Mouse (Mus musculus) left cerebral cortex, postnatal 10 days (tissue): Measurements from ENCODE around the gene Hes3. TPM values are rescaled to one million over a fixed set of nuclear protein-coding genes. Genes with fewer than 3 reads are reported as not detected.

Source experiments
- DNase-seq, 2 experiments: peaks; one replicate each; pipeline ENCODE4 v3.0.0; 2021 to 2022; ENCODE audit warnings: low spot score in 2 of 2, mixed read lengths in 1 of 2; ENCODE audit errors: extremely low spot score in 1 of 2
- intact Hi-C: fragments of 180-260 bp; cut with DNase I; formaldehyde crosslinking; loops from one replicate; pipeline ENCODE4 v1.15.1; 2025
- total RNA-seq, 2 experiments: library from RNA; stranded (reverse); gene quantifications; 2 replicates each; pipeline ENCODE4 v1.2.3; 2021

Hes3 gene
- total RNA-seq, 2 experiments from 2014 or later: not detected

DNA sequence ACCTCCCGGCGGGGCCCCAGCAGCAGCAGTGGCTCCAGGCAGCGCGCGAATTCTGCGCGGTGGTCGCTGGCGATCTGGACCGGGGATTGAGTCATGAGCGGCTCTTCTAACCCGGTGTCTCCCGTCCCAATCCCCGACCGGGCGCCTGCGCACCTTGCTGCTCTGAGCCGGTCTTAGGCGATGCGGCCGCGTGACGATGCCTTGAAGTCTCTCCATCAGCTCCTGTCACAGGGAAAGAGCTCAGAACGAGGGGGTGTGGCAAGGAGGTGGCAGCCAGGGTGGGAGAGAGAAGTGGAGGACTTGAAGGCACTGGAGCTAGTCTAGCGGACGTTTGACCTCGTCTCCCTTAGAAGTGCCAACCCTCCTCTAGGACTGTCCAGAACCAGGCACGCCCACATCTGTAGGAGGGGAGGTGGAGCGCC is 21.8 kb upstream of the Hes3 start:
- no peak for DNase-seq
- intact Hi-C loops: no loop called here

- intact Hi-C loops: no loop called here
- no peak for DNase-seq
These were observed 20.7 kb upstream of the Hes3 start for GRCm38 (mm10) chr4:152312186-152312585.

GRCm38 (mm10) chr4:152307542-152307941 is 16.1 kb upstream of the Hes3 start:
- intact Hi-C loops: no loop called here

GRCm38 (mm10) chr4:152305991-152306390 is 14.5 kb upstream of the Hes3 start:
- intact Hi-C loops: no loop called here
- DNase-seq: no peak

More at GRCm38 (mm10) chr4:152307542-152307941, 16.1 kb upstream of the Hes3 start:
- DNase-seq: no peak

DNA sequence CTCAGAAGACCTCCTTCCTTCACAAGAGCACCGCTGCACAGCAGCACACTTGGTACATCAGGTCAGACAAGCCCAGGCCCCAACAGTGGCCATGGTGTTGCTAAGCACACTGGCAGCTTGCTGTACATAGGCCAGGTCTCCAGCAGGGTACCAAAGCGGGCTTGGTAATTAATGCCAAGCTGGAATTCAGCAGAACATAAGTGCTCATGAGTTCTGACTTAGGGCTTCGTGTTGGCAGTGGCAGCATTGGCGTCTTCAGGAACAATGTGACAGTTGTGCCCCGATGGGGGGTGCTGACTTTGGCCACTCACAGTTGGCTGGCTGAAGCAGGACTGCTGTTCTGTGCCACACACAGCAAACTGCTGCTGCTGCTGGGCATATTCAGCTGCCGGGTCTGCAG is 13.2 kb upstream of the Hes3 start:
- DNase-seq: no peak
- intact Hi-C loops: no loop called here

GRCm38 (mm10) chr4:152303172-152303571 is 11.7 kb upstream of the Hes3 start:
- intact Hi-C loops: no loop called here
- no peak for DNase-seq

DNA sequence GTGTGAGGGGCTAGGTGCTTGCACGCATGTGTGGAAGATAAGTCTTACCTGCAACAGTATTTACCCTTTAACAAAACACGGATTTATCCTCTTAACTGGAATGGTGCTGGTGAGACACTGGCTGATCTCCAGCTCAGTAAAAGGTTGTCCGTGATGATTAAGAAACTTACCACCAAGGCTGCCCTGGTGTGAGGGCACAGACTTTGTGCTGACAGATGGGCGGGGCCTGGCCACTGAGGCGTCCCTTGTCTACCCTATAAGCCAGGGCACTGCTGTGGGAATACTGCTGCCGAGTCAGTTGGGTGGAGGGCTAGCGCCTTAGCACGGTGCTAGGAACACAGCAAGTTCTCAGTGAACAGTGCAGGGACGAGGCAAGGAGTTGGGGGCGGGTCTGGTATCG is 10.6 kb upstream of the Hes3 start:
- intact Hi-C loops: no loop called here
- DNase-seq: no peak

DNA sequence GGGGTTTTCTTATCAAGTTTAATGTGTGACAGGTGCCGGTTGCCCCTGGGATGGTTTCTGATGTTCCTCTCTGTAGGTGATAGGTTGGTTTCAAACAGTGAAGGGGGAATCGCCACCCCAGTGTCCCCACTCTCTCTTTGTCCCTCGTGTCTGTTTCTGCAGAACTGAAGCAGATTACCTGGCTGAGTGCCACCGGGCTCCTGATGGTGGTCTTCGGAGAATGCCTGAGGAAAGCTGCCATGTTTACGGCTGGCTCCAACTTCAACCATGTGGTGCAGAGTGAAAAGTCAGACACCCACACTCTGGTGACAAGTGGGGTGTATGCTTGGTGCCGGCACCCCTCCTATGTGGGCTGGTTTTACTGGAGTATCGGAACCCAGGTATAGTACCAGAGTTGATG is 8.9 kb upstream of the Hes3 start:
- no peak for DNase-seq
- intact Hi-C loops: no loop called here

DNA sequence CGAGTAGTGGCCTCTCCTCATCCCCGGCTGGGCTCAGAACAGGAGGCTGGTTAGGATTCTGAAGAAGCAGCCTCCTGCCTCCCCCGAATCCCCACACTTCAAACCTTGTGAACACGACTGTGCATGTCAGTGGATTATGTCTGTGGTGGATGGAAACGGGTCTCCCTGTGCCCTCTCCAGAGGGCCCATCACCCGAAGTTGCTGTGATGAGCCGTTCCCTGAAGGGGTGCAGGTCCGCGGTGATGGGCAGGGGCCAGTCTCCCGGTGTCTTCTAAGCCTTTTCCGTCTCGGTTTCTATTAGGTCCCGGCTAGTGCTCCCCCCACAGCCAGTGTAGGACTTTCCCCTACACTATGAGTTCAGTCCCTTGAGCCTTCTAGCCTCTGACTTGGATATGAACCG is 7.4 kb upstream of the Hes3 start:
- intact Hi-C loops: no loop called here
- DNase-seq: no peak

- peak; percentile 98 to 100 for DNase-seq
These were observed 5.7 kb upstream of the Hes3 start, which contains the start of gene Icmt for GRCm38 (mm10) chr4:152296874-152297861. Gene Icmt, plus strand, starts transcription at chr4:152297227.

GRCm38 (mm10) chr4:152296371-152296770 is 4.9 kb upstream of the Hes3 start:
- DNase-seq: no peak
- intact Hi-C loops: no loop called here

More at GRCm38 (mm10) chr4:152296874-152297861, 5.7 kb upstream of the Hes3 start, which contains the start of gene Icmt:
- intact Hi-C loops: no loop called here

- DNase-seq: no peak
- intact Hi-C loops: no loop called here
These were observed 4.5 kb upstream of the Hes3 start for GRCm38 (mm10) chr4:152295916-152296315.

DNA sequence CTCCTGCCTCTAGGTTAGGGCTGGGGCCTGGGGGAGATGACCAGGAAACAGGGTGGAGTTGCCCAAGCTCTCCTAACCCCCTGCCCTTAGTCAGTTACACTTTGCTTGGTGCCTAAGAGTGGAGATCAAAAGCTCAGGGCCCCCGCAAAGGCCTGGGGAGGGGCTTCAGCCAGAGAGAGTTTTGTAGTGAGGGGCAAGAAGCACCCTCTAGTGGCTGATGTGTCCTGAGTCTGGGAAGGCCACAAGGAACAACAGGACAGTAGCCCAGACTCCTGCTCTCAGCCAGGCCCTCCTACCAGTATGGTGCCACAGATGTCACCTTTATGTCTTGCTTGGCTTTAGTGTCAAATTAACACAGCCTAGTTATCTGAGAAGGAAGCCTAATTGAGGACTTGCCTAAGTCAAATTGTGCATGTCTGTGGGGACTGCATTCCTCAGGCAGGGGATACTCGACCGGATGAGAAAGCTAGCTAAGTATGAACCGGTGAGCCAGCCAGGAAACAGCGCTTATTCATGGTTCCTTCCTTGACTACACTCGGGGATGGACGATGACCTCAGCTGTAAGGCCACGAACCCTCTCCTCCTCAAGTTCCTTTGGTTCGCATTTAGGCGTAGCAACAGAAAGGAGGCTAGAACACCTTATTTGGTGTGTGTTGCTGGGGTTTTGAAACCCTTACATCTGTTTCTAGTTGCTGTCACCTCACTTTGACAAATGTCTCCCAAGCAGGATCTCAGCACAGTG is 2.9 kb upstream of the Hes3 start:
- intact Hi-C loops: no loop called here
- no peak for DNase-seq

- intact Hi-C loops: no loop called here
These were observed 772 bp upstream of the Hes3 start for GRCm38 (mm10) chr4:152292102-152292765.

DNA sequence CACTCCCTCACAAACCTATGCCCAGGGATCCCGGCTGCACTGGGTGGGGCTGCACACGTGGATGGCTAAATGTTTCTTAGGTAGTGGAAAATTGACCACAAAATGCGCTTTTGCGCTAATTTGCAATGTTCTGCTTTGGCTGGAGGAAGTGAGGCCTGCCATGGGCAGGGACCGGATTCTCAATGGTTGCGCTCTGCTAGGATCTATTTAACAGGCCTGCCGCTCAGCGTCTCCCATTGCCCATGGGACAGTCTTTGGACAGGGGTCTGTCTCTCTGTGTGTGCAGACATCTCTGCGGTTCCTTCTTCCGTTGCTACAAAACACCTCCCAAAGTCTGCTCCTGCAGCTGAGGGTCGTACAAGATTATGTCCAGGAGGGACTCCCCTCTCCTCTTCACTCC is 471 bp downstream of the Hes3 start:
- intact Hi-C loops: no loop called here
- no peak for DNase-seq

More at GRCm38 (mm10) chr4:152292102-152292765, 772 bp upstream of the Hes3 start:
- no peak for DNase-seq

- intact Hi-C loops: no loop called here
- no peak for DNase-seq
These were observed 1.1 kb downstream of the Hes3 start for GRCm38 (mm10) chr4:152290385-152290784.

- DNase-seq: no peak
- intact Hi-C loops: loop anchor here (5.0 kb wide), 1 partner anchor 116 kb away; no protein-coding TSS in a partner anchor
These were observed 3.0 kb downstream of the Hes3 start for GRCm38 (mm10) chr4:152288398-152288945.

DNA sequence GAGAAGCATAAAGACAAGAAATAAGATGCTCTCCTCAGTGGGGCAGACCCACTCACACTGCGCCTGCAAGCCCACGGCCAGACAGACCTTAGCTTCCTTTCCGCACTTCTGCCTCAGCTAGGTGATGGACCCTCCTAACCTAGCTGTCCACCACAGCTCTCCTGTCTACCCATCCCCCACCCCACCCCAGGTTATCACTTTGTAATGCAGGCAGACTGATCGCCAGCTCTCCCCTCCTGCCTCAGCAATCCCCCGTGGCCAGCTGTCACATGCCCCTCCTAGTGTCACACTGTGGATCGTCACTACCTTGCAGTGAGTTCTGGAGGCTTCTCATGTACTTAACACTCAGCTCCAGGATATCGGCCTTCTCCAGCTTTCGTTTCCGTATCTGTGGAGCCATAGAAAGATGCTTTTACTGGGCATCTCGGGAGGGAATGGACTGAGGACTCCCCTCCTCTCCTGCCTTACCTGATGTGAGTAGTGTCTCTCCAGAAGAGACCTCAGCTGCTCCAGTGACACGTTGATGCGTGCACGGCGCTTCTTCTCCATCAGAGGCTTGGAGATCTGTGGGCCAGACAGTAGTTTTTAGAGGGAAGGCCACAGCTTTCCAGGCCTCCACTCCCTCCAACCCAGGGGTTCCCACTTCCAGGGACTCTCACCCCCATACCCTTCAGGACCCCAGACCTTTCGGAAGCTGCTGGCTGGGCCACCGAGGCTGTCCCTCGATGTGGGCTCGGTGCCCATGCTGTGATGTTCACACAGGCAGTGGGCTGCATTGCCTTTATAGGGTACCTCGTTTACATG is 3.9 kb downstream of the Hes3 start:
- no peak for DNase-seq
- intact Hi-C loops: loop anchor here (5.0 kb wide), 1 partner anchor 115 kb away; no protein-coding TSS in a partner anchor
